Mouse (Mus musculus): ENCODE results near the gene Zfp26. TPM values are rescaled to one million over a fixed set of nuclear protein-coding genes. Genes with fewer than 3 reads are reported as not detected.
A peak's percentile ranks its signal among the peaks of the same experiment; 100 is the strongest.

Zfp26 gene
- 7.8 and 9.1 TPM in 2 replicates for polyA plus RNA-seq (2015; fragmentation: Nextera tagmentation; extraction: Ambion mirVana)

DNA sequence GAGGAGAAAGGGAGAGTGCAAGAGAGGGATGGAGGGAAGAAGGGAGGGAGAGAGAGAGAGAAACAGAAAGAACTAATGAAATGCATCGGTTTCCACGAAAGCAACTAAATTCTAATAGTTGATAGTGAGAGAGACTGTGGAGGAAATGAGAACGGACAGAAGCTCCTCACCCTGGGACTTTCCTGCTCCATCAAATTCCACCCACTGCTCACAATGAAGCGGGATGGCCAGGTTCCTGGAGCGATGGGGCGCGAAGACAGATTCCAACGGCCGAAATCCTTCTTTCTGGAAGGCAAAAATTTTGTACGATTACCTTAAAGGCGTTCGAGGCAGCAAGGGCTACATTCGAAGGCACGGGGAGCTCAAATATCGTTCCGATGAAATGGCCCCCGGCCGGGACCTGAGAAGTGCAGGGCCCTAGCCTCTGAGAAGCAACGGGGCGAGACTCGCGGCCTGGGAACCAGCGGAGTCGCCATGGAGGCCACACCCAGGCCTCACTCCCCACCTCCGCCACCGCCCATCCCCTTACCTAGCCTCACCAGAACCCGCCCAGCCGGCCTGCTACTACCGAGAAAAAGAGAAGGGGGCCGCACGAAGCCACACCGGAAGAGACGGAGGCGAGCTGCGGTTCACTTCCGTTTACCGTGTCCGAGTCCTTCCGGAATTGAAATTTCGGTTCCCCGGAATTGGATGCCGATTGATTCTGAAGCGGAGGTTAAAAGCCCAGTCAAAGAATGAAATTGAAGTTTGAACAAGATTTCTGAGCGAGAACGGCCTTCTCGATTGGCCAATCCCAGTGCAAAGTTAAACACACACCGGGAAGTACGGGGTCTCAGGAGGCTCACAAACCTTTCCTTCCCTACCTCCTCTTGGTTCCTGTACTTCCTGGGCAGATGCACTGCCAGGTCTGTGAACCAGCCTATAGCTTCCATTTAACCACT, at the start of gene Zfp26:
TSS of gene Zfp26 (minus strand) at position 786 of the 941 bp plus-strand sequence.
- H3K4me3 ChIP-seq (ENCODE audit: low read length): peak within 1 kb of the TSS; percentile 65
- H3K27ac ChIP-seq (ENCODE audit: low read length): peak within 1 kb of the TSS; percentile 82
- no peaks in the 10 kb centered on the region for H3K27me3 ChIP-seq (ENCODE audit: control insufficient read depth, insufficient read depth, low read length)
- peak within 1 kb of the TSS; percentile 80 for H3K4me2 ChIP-seq (ENCODE audit: low read depth, low read length)
- H3K4me1 ChIP-seq (ENCODE audit: control insufficient read depth, insufficient read depth, low read length): peaks cover 12% of the 10 kb centered on the region
- peak within 1 kb of the TSS; percentile 83 for H3K9ac ChIP-seq (ENCODE audit: low read length)
- peak; percentile 87 for ATAC-seq (replicated peaks; ENCODE audit: extremely low read depth, insufficient read depth, low FRiP score)
- H3K9me3 ChIP-seq (replicated peaks; ENCODE audit: control insufficient read depth, low read length): no peaks in the 10 kb centered on the region
- under 1% methylated on average over 48 of the region's 48 CpGs for WGBS
- H3K36me3 ChIP-seq (ENCODE audit: control insufficient read depth, insufficient read depth): peaks cover 18% of the 10 kb centered on the region; the same call in 1 of the 2 replicates

DNA sequence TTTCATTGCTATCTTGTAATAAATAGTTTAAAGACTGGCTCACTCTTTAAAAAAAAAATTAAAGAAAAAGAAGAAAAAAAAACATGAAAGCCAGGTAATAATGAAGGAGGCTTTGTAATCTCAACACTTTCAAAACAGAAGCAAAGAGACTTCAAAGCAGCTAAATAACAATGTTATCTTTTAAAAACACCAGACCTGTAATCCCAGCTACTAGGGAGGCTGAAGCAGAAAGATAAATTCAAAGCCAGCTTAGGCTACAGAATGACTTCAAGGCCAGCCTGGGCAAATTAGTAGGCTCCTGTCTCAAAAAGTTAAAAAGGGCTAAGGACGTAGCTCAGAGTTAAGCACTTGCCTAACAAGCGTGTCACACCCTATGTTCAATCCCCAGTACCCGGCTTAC, 49.7 kb upstream of the Zfp26 start:
- Histone ChIP-seq H3K9me3 (replicated peaks; ENCODE audit: control insufficient read depth, low read length) (no peaks in the 10 kb centered on the region), H3K27me3 (ENCODE audit: control insufficient read depth, insufficient read depth, low read length) (no peaks in the 10 kb centered on the region), H3K27ac (ENCODE audit: low read length) (no peak overlapping the region), H3K4me3 (ENCODE audit: low read length) (no peak overlapping the region), H3K4me1 (ENCODE audit: control insufficient read depth, insufficient read depth, low read length) (peaks cover 12% of the 10 kb centered on the region; the same call in 1 of the 2 replicates), H3K36me3 (ENCODE audit: control insufficient read depth, insufficient read depth) (peaks cover 20% of the 10 kb centered on the region), H3K9ac (ENCODE audit: low read length) (no peak overlapping the region), H3K4me2 (ENCODE audit: low read depth, low read length) (no peak overlapping the region)
- ATAC-seq (replicated peaks; ENCODE audit: extremely low read depth, insufficient read depth, low FRiP score): no peak
- WGBS: 77% methylated on average over 3 of the region's 3 CpGs

DNA sequence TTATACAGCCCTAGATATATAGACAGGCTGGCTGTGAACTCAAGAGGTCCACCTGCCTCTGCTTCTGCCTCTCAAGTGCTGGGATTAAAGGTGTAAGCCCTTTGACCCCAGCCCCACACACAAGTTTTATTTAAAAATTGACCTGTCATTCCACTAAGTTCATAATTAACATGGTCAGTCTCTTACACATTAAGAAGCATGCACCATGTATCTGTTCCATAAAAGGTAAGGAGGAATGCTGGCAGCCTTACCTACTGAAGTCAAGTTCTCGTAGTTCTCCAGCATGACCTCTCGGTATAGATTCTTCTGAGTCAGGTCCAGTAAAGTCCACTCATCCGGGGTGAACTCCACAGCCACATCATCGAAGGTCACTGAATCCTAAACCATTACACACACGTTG, 44.8 kb upstream of the Zfp26 start:
- Histone ChIP-seq H3K9ac (ENCODE audit: low read length) (no peak overlapping the region), H3K4me3 (ENCODE audit: low read length) (no peak overlapping the region), H3K4me1 (ENCODE audit: control insufficient read depth, insufficient read depth, low read length) (no peaks in the 10 kb centered on the region), H3K9me3 (replicated peaks; ENCODE audit: control insufficient read depth, low read length) (peaks cover 3% of the 10 kb centered on the region), H3K27ac (ENCODE audit: low read length) (no peak overlapping the region), H3K36me3 (ENCODE audit: control insufficient read depth, insufficient read depth) (peaks cover 61% of the 10 kb centered on the region), H3K27me3 (ENCODE audit: control insufficient read depth, insufficient read depth, low read length) (no peaks in the 10 kb centered on the region), H3K4me2 (ENCODE audit: low read depth, low read length) (no peak overlapping the region)
- ATAC-seq (replicated peaks; ENCODE audit: extremely low read depth, insufficient read depth, low FRiP score): no peak
- 90% methylated on average over 5 of the region's 5 CpGs for WGBS

DNA sequence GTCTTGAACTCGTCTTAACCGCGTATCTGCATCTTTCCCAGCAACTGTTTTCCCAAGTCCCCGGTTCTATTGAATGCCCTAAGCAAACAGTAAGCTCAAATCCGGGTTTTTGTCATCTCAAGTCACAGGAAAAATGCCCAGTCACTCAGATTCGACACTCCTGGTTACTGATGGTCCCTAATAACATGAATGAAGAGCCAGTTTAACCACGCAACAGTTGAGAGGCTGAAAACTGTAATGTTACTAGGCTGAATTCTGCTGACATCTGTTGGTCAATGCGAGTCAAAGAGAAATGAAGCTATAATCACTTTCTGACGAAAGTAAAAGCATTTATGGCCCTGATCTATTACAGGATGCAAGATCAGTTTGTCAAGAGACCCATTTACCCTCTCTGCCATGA, 33.3 kb upstream of the Zfp26 start:
- Histone ChIP-seq H3K36me3 (ENCODE audit: control insufficient read depth, insufficient read depth) (peaks cover 15% of the 10 kb centered on the region), H3K4me2 (ENCODE audit: low read depth, low read length) (peak overlapping the region; percentile 94), H3K27ac (ENCODE audit: low read length) (peak overlapping the region; percentile 94), H3K9me3 (replicated peaks; ENCODE audit: control insufficient read depth, low read length) (no peaks in the 10 kb centered on the region), H3K27me3 (ENCODE audit: control insufficient read depth, insufficient read depth, low read length) (no peaks in the 10 kb centered on the region), H3K9ac (ENCODE audit: low read length) (peak overlapping the region; percentile 84), H3K4me3 (ENCODE audit: low read length) (peak overlapping the region; percentile 73), H3K4me1 (ENCODE audit: control insufficient read depth, insufficient read depth, low read length) (peaks cover 12% of the 10 kb centered on the region)
- 6% methylated on average over 9 of the region's 9 CpGs for WGBS
- no peak for ATAC-seq (replicated peaks; ENCODE audit: extremely low read depth, insufficient read depth, low FRiP score)

DNA sequence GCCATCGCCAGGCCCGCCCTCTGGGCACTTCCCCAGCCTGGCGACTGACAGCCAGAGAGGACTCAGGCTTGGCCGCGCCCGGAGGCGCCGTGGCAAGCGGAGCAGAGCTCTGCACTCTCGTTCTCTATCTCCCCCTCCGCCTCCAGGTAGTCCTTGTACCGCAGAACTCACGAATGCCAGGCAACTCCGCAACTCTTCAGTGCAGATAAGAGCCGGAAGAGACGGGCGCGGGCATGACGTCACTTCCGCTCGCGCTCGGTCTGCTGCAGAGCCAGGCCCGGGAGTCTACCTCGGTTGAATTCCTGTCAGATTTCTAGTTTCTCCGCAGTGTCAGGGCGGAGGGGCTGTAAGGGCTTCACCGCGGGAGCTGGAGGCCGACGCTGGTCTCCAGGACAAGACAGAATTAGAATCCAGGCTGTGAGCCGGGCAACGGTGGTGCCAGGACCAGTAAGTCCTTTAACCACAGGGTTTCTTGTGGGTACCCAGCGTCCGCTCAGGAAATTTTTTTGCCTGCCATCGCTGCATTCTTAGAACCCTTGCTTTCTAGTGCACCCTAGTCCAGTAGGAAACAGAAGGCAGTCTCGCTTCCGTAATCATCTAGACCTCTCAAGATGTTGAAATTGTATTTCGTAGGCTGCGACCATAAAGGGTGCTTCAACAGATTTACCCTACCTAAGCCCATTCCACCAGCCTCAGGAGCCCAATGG, 32.7 kb upstream of the Zfp26 start, which contains the start of gene Zfp426:
TSS of gene Zfp426 (minus strand) at position 220 of the 707 bp plus-strand sequence.
- H3K27me3 ChIP-seq (ENCODE audit: control insufficient read depth, insufficient read depth, low read length): no peaks in the 10 kb centered on the region
- WGBS: under 1% methylated on average over 40 of the region's 40 CpGs
- H3K27ac ChIP-seq (ENCODE audit: low read length): peak within 1 kb of the TSS; percentile 94
- no peaks in the 10 kb centered on the region for H3K9me3 ChIP-seq (replicated peaks; ENCODE audit: control insufficient read depth, low read length)
- H3K4me1 ChIP-seq (ENCODE audit: control insufficient read depth, insufficient read depth, low read length): peaks cover 12% of the 10 kb centered on the region
- peaks cover 10% of the 10 kb centered on the region for H3K36me3 ChIP-seq (ENCODE audit: control insufficient read depth, insufficient read depth)
- ATAC-seq (replicated peaks; ENCODE audit: extremely low read depth, insufficient read depth, low FRiP score): peak; percentile 94
- peak within 1 kb of the TSS; percentile 84 for H3K9ac ChIP-seq (ENCODE audit: low read length)
- peak within 1 kb of the TSS; percentile 94 for H3K4me2 ChIP-seq (ENCODE audit: low read depth, low read length)
- peak within 1 kb of the TSS; percentile 73 for H3K4me3 ChIP-seq (ENCODE audit: low read length)

DNA sequence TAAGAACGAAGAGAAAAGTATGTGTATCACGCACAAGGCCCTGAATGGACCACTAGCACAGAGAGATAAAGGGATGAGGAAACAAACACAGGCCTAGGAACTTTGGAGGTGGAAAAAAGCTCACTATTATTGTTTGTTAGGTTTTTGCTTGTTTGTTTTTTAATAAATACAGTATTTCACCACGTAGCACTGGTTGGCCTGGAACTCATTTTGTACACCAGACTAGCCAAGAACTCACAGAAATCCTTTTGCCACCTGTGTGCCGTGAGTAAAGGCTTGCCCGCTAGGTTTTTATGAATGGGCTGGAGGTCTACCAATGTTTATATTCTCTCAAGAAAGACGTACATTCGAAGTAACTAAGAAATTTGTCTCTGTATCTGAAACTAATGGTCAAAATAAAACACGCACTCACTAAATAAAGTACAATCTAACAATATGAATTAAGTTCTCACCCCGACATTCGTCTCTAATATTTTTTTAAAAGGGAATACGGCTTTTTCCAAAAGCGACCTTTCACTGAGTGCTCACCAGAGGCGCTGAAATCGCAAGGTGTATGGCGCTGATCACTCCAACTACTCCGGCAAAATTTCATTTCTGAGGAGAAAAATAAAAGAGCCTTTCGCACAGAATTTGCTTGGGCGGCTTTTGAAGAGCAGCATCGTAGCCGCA, 32.0 kb upstream of the Zfp26 start:
- peak overlapping the region; percentile 84 for H3K9ac ChIP-seq (ENCODE audit: low read length)
- H3K4me3 ChIP-seq (ENCODE audit: low read length): peak overlapping the region; percentile 73
- peaks cover 12% of the 10 kb centered on the region for H3K4me1 ChIP-seq (ENCODE audit: control insufficient read depth, insufficient read depth, low read length)
- no peaks in the 10 kb centered on the region for H3K27me3 ChIP-seq (ENCODE audit: control insufficient read depth, insufficient read depth, low read length)
- WGBS: 6% methylated on average over 20 of the region's 20 CpGs
- H3K27ac ChIP-seq (ENCODE audit: low read length): peak overlapping the region; percentile 94
- H3K4me2 ChIP-seq (ENCODE audit: low read depth, low read length): peak overlapping the region; percentile 94
- ATAC-seq (replicated peaks; ENCODE audit: extremely low read depth, insufficient read depth, low FRiP score): no peak
- no peaks in the 10 kb centered on the region for H3K9me3 ChIP-seq (replicated peaks; ENCODE audit: control insufficient read depth, low read length)
- peaks cover 5% of the 10 kb centered on the region for H3K36me3 ChIP-seq (ENCODE audit: control insufficient read depth, insufficient read depth)

DNA sequence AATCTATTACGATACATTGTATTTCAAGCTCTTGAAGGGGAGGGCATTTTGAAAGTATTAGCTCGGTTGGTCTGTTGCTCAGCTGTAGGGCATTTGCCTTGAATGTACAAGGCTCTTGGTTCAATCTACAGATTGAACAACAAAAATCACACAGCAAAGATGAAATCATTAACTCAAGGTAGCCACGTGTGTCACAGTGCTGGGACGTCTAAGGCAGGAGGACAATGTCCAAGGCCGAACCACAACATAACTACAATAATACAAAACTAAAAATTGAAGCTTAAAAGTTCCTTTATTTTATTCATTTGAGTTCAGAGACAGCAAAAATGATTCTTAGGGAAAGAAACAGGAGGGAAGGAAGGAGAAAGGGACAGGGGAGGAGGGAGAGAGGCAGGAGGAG, 29.6 kb upstream of the Zfp26 start:
- Histone ChIP-seq H3K4me2 (ENCODE audit: low read depth, low read length) (no peak overlapping the region), H3K27me3 (ENCODE audit: control insufficient read depth, insufficient read depth, low read length) (no peaks in the 10 kb centered on the region), H3K4me3 (ENCODE audit: low read length) (no peak overlapping the region), H3K36me3 (ENCODE audit: control insufficient read depth, insufficient read depth) (peaks cover 7% of the 10 kb centered on the region; the same call in 1 of the 2 replicates), H3K27ac (ENCODE audit: low read length) (no peak overlapping the region), H3K9ac (ENCODE audit: low read length) (no peak overlapping the region), H3K4me1 (ENCODE audit: control insufficient read depth, insufficient read depth, low read length) (peaks cover 12% of the 10 kb centered on the region), H3K9me3 (replicated peaks; ENCODE audit: control insufficient read depth, low read length) (no peaks in the 10 kb centered on the region)
- WGBS: 81% methylated on average over 5 of the region's 5 CpGs
- ATAC-seq (replicated peaks; ENCODE audit: extremely low read depth, insufficient read depth, low FRiP score): no peak

DNA sequence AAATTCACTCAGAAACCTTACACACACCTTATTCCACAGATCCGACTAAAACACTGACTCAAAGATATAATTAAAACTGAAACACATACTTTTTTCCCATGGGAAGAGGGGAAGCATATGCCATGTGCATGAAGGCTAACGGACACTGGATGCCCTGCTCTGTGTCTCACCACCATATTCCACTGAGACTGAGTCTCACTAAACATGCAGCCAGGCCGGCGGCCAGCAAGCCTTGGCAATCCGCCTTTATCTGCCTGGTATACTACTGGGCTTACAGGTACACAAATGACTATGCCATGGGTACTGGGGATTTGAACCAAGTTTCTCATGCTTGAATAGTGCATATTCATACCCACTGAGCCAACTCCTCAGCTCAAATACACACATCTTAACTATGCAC, 19.4 kb upstream of the Zfp26 start:
- no peaks in the 10 kb centered on the region for H3K27me3 ChIP-seq (ENCODE audit: control insufficient read depth, insufficient read depth, low read length)
- no peaks in the 10 kb centered on the region for H3K4me1 ChIP-seq (ENCODE audit: control insufficient read depth, insufficient read depth, low read length)
- no peaks in the 10 kb centered on the region for H3K9me3 ChIP-seq (replicated peaks; ENCODE audit: control insufficient read depth, low read length)
- no peak overlapping the region for H3K9ac ChIP-seq (ENCODE audit: low read length)
- peaks cover 25% of the 10 kb centered on the region for H3K36me3 ChIP-seq (ENCODE audit: control insufficient read depth, insufficient read depth)
- no peak overlapping the region for H3K27ac ChIP-seq (ENCODE audit: low read length)
- ATAC-seq (replicated peaks; ENCODE audit: extremely low read depth, insufficient read depth, low FRiP score): no peak
- no peak overlapping the region for H3K4me3 ChIP-seq (ENCODE audit: low read length)
- H3K4me2 ChIP-seq (ENCODE audit: low read depth, low read length): no peak overlapping the region
- WGBS: 90% methylated on average over 5 of the region's 5 CpGs

Data from heart, embryonic 16.5 days (tissue).